Mouse (Mus musculus) MN1 (cell line): ENCODE data around the gene Gpr61.
A peak's percentile ranks its signal among the peaks of the same experiment; 100 is the strongest.

ENCODE experiments used
- DNase-seq: peaks from one replicate; pipeline ENCODE4 v3.0.0-alpha.2; 2016; ENCODE audit warnings: low spot score

Gene Gpr61

DNA sequence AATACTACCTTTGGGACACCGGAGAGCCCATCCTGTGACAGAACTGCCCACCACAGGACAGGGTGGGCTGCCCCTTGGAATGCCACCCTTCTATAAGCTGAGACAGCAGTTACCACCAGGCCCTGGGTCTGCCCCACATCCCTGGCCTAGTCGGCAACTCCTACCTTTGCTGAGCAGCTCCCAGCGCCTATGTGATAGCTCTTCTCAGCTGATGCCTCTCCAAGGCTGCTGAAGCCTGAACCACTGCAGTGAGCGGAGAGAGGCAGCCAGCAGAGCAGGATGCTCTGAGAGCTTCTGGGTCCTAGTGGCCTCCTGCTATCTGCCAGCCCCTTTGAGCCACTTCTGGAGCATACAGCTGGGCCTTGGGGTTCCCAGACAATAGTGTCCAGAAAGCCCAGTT is at the start of gene Gpr61:
Gpr61 (minus strand) TSS at position 227 of the 400 bp plus-strand sequence.
- no peak for DNase-seq

- DNase-seq = no peak
Measured at GRCm38 (mm10) chr3:108204470-108204869, 49.8 kb upstream of the Gpr61 start.

DNA sequence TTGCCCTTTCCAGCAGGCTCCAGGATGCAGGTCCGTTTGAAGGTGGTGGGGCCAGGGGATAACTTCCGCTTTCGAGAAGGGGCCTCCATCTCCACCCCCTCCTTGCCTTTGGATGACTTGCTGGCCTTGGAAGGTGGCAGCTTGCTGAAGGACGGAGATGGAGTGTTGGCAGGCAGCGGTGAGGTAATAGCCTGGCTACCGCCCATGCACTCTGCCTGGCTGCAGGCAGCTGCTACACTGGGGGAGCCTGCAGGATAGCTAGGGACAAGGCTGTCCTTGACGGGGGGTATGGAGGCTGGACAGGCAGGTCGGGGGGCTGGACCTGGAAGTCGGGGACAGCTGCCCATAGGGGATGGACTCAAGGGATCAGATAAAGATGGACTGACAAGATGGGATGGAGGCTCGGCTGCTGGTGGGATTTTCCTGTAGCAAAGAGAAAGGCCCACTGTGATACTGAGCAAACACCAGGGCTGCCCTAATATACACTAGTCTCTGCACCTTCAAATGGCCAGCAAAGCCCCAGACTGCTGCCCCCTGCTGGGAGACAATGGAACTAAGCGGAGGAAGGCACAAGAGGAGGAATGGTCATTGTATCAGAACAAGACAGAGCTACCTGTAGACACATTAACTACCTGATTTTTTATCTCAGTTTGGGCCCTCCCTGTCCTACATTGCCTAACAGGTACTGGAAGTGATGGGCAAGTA is 49.1 kb upstream of the Gpr61 start:
- DNase-seq = peak; percentile 73

DNA sequence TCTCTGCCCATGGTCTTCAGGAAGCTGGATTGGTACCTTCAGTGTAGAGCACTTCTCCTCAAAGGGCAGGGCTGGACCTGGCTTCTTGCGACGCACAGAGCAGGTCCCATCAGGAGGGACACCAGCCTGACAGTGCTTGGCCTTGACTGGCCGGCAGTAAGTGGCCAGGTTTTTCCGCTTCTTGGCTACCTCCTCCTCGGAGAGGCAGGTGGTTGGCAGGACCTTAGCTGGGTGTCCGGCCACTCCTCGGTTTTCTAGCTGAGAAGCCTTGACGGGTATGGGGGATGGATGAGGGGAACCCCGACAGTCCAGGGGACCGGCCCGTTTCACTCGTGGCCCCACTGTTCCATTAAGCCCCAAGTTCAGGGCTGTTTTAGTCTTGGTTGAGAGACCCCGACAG is 48.5 kb upstream of the Gpr61 start:
- DNase-seq = no peak

GRCm38 (mm10) chr3:108202506-108202905 is 47.8 kb upstream of the Gpr61 start:
- no peak for DNase-seq

DNA sequence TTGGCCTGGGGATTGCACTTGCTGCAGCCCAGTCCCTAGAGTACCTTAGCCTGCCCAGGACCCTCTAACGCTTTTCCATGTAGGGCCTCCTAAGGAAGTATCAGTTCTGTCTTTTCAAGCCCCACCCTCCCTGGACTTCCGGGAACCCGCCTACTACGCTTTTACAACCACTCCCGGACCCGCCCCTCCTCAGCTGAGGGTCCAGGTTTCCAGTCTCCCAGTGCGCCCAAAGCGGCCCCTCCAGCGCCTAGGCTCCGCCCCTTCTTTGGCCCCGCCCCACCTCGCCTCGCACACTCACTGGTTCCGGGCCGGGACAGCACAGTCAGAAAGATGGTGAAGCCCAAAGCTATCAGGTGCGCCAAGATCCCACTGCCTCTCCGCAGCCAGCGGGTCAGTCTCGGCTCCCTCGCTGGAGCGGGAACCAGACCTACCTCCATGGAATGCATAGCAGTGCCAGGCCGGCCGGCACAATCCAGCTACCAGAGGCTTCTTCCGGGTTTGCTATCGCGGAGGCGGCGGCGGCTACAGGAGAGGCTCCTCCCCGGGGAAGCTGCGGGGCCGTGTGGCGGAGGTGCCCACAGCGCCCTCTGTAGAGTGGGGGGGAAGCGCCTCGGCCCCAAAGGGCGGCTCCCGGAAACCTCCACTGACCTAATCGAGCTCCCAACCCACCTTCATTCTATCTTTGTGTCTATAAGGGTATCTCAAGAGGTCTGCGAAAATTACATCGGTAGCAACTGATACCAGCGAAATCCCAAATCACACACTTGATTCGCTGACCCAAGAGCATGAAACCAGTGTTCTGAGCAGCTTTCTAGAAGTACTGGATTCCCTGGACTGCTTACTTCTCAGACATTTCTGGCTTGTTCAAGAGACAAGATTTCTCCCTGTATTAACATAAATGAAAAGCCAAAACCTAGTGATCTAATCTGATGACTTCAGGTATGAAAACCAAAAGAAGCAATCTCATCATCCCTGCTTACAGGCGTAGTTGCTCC is 45.9 kb upstream of the Gpr61 start, which contains the start of gene Cyb561d1:
Cyb561d1 (minus strand) TSS at position 884 of the 995 bp plus-strand sequence.
- peak; percentile 86 for DNase-seq

DNA sequence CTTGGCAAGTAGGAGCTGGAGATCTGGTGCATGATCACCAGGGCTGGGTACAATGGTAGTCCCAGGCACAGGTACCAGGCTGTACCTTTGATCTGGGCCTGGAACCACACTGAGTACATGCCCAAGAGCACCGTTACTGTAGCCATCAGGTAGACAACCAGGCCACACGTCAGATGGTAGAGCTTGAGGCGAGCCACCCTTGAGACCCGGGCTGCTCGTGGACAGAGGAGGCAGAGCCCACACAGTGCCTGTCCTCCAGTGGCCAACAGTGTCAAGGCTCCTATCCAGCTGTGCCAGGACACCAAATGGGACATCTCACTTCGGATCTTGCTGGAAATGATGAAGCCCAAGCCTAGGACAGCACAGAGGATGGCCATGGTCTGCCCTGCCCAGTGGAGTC is 44.5 kb upstream of the Gpr61 start:
- DNase-seq = no peak

- DNase-seq = no peak
Measured at GRCm38 (mm10) chr3:108197066-108197497, 42.4 kb upstream of the Gpr61 start.

DNA sequence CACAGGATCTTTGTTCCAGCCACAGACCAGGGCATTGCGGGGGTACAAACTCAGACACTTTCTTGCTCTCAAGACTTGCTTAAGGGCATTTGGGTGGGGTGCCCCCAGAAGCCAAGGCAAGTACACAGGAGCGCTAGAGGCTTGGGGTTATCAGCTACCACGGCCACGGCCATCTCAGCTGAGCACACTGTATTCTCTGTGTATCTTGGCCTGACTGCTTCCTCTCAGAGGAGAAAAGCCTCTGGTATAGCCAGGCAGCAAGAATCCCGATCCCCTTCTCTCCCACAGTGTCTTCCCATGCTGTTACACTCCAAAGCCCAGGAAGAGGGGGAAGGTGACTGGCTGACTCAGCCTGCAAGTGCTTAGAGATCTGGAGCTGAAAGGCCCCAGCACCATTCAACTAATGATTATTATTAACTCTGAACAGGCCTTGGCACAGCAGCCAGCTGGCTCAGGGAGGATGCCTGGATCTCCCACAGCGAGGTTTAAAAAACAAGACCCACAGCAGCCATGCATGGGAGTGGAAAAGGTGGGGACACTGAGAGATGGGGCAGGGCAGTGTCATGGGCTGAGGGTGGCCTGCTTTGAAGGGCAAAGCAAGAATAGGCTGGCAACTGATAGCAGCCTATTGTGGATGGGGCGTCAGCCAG is 41.4 kb upstream of the Gpr61 start:
- DNase-seq = peak; percentile 62

DNA sequence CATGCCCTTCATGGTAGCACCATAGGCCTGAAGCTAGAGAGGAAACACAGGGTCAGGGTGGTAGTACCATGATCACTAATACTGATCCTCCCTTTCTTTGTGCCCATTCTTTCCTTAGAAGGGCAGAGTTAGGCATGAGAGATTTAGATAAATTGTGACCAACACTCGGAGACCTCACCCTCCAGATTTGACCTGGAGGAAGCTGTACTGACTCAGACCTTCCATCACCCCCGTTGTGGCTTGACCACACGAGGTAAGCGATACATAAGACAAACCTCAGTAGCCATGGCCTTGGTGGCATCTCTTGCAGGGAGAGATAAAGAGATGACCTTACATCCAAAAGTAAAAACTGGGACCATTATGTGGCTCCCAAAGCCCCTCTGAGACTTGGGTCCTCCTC is 40.6 kb upstream of the Gpr61 start:
- DNase-seq = no peak

DNA sequence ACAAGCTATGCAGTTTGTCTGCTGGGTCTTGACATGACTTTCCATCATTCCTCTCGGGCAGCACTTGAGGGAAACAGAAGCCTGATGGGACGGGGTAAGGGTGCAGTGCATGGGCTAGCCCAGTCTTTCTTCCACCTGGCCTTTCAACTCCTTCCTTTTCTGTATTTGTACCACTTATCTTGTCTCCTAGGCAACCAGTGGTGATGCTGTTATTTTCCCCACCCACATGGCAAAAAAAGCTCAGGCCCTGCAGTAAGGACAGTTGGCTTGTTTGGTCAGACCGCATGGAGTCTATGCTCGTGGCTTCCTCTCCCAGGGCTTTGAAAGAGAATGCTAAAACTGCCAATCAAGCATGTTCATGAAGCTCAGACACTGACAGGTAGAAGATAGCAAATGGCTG is 39.0 kb upstream of the Gpr61 start:
- no peak for DNase-seq

DNA sequence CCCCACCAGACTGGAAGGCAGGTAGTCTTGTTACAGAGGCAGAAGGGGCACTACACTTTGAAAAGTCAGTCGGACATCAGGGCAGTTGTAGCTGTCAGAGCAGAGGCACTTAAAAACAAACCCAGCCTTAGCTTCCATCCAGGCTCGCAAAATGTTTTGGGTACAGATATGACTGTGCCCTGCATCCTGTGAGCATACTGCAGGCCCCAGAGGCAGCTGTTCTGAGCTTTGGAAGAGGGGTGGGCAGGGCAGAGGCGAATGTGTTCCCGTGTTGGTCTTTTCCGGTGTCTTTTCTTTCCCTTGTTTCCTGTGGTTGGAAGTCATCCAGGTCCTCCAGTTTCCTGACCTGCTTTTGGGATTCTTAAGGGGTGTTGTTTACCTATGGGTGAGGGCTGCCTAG is 35.2 kb upstream of the Gpr61 start:
- no peak for DNase-seq

DNA sequence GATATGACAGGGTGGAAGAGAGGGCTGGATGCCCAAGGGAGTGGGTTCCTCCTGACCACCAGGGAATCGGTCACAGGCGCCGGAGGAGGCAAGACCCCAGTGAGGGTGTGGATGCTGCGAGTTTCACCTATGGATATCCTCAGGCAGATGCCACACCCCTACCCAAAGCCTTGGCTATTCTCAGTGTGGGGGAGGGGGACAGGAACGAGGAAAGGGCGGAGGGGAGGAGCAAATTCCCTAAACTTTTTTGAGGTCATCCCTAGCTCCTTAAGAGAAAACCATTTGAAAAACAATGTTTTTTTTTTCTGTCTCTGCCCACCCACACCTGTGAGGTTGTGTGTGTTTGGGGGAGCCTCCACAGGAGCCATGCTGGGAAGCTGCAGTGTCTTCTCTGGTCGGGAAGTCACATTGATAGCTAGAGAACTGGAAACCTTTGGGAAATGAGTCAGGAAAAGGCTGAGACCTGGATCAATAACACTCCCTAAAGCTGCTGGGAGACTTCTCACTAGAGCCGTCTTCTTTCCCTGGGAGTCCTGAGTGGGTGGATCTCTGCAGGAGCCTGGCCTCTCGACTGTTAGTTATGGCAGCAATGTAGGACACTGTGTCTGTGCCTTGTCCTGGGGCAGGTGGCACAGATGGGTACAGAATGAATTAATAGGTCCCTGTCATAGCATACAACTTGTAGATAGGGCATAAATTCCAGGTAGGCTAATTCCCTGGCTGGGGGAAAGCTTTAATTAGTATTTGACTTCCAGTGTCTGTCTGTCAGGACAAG is 34.2 kb upstream of the Gpr61 start:
- no peak for DNase-seq

- DNase-seq = no peak
Measured at GRCm38 (mm10) chr3:108187111-108187795, 32.6 kb upstream of the Gpr61 start.

GRCm38 (mm10) chr3:108186098-108187047 is 31.7 kb upstream of the Gpr61 start, which contains the start of gene Amigo1:
Gene Amigo1 (plus strand): TSS chr3:108186335.
- DNase-seq = no peak

DNA sequence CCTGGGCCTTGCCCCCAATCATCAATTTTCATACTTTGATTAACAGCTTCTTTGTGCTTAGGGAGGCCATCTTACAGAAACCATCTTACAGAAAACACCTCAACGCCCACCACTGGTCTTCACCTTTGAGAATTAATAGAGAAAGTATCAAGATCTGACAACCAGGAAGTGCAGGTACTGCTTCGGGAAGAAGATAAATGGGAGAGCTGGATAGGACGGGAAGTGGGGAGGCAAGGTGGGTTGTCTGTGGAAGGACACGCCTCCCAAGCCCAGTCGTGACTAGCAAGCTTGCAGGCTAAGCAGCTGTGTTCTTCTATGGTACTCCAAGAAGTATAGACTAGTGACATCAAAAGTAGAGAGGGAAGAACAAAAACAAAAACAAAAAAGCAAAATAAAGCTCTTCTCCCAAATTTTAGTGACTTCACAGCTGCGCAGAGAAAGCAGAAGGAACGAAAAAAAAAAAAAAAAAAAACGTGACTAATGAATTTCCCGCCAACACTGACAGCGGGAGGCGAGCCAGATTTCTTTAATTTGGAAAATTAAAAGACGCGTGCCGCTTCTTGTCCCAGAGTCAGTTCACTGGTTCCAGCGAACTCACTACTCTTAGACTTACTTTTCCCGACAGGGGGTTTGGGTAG is 30.9 kb upstream of the Gpr61 start:
- DNase-seq = no peak

DNA sequence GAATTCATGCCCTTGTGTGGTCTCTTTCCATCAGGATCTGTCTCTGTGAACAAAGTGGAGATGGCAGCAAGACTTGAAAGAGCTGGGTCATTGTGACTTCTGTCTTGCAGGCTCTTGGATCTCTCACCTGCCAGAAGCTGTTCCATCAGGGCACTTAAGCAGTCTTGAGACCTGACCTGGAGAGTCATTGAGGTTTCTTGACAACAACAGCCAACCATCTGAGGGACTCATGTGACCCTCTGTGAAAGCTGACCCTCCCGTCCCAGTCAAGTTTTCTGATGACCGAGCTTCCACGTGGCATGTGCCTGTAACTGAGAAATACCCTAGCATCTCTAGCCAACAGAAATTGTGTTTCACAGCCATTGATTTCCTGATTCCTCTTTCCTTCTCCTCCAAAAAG is 30.1 kb upstream of the Gpr61 start:
- DNase-seq = no peak

- DNase-seq = no peak
Measured at GRCm38 (mm10) chr3:108180514-108180913, 25.8 kb upstream of the Gpr61 start.
